Mouse (Mus musculus) brown adipose tissue, adult 24 weeks (tissue): ENCODE results near the gene Gm11992. TPM values are rescaled to one million over a fixed set of nuclear protein-coding genes. Genes with fewer than 3 reads are reported as not detected.

Experiments
- H3K27ac ChIP-seq: fragments of 200-500 bp; replicated peaks from 2 replicates; pipeline ENCODE4 v1.5.1; 2012; ENCODE audit warnings: low read depth, mild to moderate bottlenecking, low read length
- H3K4me1 ChIP-seq: fragments of 200-500 bp; 2 replicates; pipeline ENCODE4 v1.6.1; 2012; ENCODE audit warnings: low read length, mixed read lengths; ENCODE audit not compliant: control insufficient read depth, insufficient read depth, insufficient read length
- H3K4me3 ChIP-seq: fragments of 200-500 bp; 2 replicates; pipeline ENCODE4 v1.5.1; 2012; ENCODE audit warnings: low read depth, mild to moderate bottlenecking, low read length, moderate library complexity; ENCODE audit not compliant: insufficient read depth
- polyA plus RNA-seq: library from polyadenylated mRNA; stranded (reverse); fragments of >200 nt; gene quantifications from 2 replicates; pipeline ENCODE4 v1.2.4, GENCODE M21; 2012; ENCODE audit not compliant: missing spikeins, insufficient read depth, insufficient read length

Gene Gm11992
- 0.71 and 1.1 TPM in 2 replicates for polyA plus RNA-seq

DNA sequence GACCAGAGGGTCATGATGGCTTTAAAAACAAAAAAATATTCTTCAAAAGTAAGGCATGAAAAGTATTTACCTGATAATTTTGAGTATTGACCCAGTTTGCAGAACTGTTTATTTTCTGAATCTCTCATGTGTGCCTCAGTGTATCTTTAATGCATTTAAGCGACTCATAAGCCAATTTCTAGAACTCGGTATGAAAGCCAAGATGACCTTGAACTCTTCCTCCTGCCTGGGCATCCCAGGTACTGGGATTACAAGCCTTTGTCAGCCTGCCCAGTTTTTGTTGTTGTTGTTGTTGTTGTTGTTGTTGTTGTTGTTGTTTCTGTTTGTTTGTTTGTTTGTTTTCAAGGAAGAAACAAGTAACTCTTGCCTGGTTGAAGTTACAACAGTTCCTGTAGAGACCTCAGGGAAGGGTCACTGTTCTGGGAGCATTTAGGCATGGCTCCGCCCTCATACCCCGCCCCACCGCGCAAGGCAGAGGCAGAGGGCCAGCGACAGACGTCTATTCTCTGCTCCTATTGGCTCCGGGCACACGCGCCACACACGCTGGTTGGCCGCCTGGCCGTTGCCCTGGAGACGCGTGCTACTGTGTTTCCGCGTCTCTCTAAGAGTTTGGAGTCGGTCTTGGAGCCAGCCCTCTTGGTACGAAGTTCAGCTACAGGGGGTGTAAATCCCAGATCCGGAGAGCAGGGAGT is at the start of gene Gm11992:
Gene Gm11992 (plus strand): TSS at position 584 of the 692 bp plus-strand sequence.
- no peaks in the 10 kb centered on the region for H3K4me1 ChIP-seq
- no peak within 1 kb of the TSS for H3K27ac ChIP-seq
- H3K4me3 ChIP-seq = peak within 1 kb of the TSS; percentile 54

DNA sequence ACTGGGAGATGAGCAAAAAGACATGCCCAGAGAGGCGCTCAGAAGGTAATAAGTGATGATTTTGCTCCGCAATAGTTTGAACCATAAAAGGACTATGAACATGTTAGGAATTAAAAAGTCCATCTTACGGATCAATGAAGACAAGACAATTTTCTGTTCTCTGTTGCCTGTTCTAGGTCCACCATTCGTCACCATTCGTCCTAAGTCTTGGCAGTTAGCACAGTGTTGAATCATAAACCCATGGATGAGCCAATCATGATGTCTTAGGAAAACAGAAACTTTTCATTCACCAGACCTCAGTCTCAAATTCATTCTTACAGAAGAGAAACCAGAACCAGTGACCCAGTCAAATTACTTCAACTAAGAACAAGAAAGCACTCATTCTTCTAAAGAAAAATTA is 39.6 kb upstream of the Gm11992 start:
- no peaks in the 10 kb centered on the region for H3K4me1 ChIP-seq
- no peak overlapping the region for H3K4me3 ChIP-seq
- H3K27ac ChIP-seq = no peak overlapping the region

- no peaks in the 10 kb centered on the region for H3K4me1 ChIP-seq
- H3K4me3 ChIP-seq = peak overlapping the region; percentile 66
- 0 out of 2 replicates have a peak overlapping the region, but pooled peaks have one; percentile 46 for H3K27ac ChIP-seq
These were observed 38.0 kb upstream of the Gm11992 start for GRCm38 (mm10) chr11:9010416-9010815.

DNA sequence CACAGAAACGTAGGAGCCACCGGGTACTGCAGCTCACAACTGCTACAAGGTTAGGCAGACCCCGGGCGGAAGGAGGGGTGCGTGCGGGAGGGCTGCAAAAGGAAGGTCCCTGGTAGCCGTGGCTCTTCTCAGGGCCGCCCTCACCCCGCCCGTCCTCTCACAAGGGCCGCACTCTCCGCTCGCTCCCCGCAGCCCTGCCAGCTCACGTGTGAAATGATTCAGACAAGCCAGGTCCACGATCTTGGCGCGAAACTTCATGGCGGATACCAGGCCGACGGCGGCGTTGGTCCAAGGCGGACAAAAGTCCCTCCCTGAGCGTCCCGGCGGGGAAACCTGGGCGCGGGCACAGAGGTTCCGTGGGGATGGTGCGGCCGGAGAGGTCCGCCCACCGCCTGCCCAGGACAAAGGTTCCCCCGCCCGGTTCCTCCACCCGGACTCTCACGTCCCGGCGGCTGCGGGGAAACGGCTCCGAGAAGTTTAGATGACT is 37.5 kb upstream of the Gm11992 start, which contains the start of gene Hus1:
Gene Hus1 (minus strand): TSS at position 339 of the 487 bp plus-strand sequence.
- no peaks in the 10 kb centered on the region for H3K4me1 ChIP-seq
- H3K27ac ChIP-seq = peak within 1 kb of the TSS; percentile 46; the same call in 1 of the 2 replicates
- H3K4me3 ChIP-seq = peak within 1 kb of the TSS; percentile 66

DNA sequence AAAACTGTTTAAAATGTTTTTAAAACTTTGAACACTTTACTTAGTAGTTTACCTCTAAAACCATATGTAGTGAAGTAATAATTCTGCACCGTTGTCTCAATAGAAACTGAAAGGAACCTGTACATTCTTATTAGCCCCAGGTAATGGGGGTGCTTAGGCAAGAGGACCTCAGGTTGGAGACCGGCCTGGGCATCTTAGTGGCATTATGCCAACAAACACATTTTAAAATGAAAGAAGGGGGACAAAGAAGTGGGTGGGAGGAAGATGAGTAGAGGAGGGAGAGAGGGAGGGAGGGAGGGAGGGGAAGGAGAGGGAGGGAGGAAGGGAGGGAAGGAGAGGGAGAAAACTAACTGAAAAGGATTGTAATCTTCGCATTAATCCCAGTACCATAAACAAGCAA is 37.0 kb upstream of the Gm11992 start:
- Histone ChIP-seq H3K27ac (0 out of 2 replicates have a peak overlapping the region, but pooled peaks have one; percentile 12), H3K4me3 (peak overlapping the region; percentile 66)

DNA sequence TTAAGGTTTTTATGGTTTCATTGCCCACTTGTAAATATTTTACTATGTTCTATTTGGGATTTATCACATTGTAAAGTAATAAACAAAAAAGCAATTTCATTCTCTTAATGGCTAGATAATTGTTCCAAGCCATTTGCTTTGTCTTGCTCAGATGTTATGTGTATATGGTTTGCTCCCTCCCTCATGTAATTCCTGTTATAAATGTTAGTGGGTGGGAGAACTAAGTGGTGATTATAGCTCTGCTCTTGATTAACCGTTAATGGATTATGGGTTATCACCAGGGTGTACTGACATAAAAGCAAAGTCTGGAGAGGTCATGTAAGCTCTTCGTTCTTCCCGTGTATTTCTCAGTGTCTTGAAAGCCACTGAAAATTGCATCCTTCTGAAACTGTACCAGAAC is 33.7 kb upstream of the Gm11992 start:
- Histone ChIP-seq H3K27ac (no peak overlapping the region), H3K4me3 (no peak overlapping the region), H3K4me1 (no peaks in the 10 kb centered on the region)

More for the DNA sequence above, 37.0 kb upstream of the Gm11992 start:
- no peaks in the 10 kb centered on the region for H3K4me1 ChIP-seq

DNA sequence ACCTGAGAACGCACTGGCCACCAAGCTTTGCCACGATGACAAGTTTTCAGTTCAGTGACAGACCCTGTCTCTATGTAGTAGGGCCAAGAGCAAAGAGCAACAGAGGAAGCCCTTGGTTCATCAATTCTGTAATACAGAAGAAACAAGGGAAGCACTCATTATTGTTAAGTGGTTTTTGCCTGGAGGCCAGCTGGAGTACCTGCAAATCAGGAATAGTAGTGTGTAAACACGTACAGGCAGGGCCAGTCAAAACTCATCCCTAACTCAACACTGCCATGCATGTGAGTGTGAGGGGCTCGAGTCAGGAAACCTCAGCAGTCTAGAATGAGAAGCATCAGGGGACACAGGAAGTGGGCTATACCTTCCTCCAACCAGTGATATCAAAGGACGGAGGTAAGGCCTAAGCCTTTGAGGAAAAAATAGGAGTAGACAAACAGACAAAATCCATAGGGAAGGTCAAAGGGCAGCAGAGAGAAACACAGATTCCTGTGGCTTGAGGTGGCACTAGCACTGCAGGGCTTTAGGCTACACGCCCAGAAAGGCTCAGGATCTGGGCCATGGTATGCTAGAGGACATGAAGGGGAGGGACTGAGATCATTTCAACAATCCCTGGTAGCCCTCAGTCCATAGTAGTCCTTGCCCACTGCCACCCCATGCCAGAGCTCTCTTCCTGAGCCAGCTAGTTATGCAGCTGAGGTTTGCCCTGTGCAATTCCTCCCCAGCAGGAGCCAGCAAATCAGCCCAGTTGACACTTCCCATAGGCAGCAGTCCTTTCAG is 29.7 kb upstream of the Gm11992 start:
- H3K27ac ChIP-seq = no peak overlapping the region
- no peaks in the 10 kb centered on the region for H3K4me1 ChIP-seq

DNA sequence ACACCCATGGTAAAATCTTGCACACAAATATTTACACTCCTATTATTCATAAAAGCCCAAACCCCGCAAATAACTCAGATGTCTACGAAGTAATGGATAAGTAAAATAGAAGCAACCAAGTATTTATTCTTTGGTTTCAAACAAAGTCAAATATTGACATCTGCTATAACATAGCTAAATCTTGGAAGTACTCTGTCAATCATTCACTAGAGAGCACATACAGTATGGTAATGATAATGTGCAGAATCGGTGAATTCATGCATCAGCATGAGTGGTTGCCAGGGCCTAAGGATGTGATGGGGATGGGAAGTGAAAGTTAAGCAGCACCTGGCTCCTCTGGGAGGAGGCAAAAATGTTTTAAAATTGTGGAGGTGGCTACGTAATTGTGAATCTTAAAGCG is 28.2 kb upstream of the Gm11992 start:
- no peak overlapping the region for H3K4me3 ChIP-seq
- H3K27ac ChIP-seq = no peak overlapping the region
- H3K4me1 ChIP-seq = no peaks in the 10 kb centered on the region

More for the DNA sequence above, 29.7 kb upstream of the Gm11992 start:
- no peak overlapping the region for H3K4me3 ChIP-seq

- H3K27ac ChIP-seq = no peak overlapping the region
- H3K4me1 ChIP-seq = no peaks in the 10 kb centered on the region
- H3K4me3 ChIP-seq = no peak overlapping the region
These were observed 23.6 kb upstream of the Gm11992 start for GRCm38 (mm10) chr11:9024782-9025181.

- no peak overlapping the region for H3K27ac ChIP-seq
- no peaks in the 10 kb centered on the region for H3K4me1 ChIP-seq
- no peak overlapping the region for H3K4me3 ChIP-seq
These were observed 23.2 kb upstream of the Gm11992 start for GRCm38 (mm10) chr11:9025211-9025610.

DNA sequence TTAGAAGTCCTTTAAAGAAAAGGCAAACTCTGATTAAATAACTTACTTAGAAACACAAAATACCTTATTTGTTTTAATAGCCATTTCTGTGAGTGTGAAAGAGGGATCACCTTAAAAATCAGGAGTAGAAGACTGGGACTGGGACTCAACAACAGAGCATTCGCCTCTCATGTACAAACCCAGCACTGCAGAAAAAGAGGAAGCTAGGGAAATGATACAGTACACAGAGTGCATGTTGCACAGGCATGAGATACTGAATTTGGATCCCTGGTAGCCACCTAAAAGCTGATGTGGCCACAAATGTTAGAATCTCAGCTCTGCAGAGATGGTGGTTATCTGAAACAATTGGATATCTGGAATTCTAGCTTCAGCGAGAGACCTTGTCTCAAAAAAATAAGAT is 16.9 kb upstream of the Gm11992 start:
- Histone ChIP-seq H3K4me3 (no peak overlapping the region), H3K4me1 (no peaks in the 10 kb centered on the region), H3K27ac (no peak overlapping the region)

DNA sequence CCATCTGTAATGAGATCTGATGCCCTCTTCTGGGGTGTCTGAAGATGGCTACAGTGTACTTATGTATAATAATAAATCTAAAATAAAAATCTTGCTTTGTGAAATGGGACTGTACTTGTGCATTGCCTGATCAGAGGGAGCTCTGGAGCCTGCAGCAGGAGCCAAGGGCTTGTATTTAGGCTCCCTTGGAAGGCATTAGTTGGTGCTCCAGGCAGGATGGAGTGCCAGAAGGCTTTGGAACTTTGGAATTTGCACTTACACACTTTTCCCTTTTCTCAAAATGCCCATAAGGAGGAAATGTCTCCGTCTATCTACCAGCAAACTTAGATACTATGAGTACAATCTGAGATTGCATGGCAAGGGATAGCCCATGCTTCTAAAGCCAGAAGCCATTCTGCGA is 1.8 kb upstream of the Gm11992 start:
- no peak overlapping the region for H3K27ac ChIP-seq
- H3K4me1 ChIP-seq = no peaks in the 10 kb centered on the region
- H3K4me3 ChIP-seq = no peak overlapping the region

- Histone ChIP-seq H3K27ac (no peak overlapping the region), H3K4me1 (no peaks in the 10 kb centered on the region), H3K4me3 (no peak overlapping the region)
These were observed 1.4 kb upstream of the Gm11992 start for GRCm38 (mm10) chr11:9047044-9047443.

GRCm38 (mm10) chr11:9048703-9049060 is 288 bp downstream of the Gm11992 start, which contains the start of gene Sun3:
Gene Sun3, minus strand, starts transcription at chr11:9048991.
- no peak within 1 kb of the TSS for H3K27ac ChIP-seq
- H3K4me3 ChIP-seq = peak within 1 kb of the TSS; percentile 54
- no peaks in the 10 kb centered on the region for H3K4me1 ChIP-seq

GRCm38 (mm10) chr11:9050241-9050640 is 1.8 kb downstream of the Gm11992 start:
- no peak overlapping the region for H3K27ac ChIP-seq
- H3K4me1 ChIP-seq = no peaks in the 10 kb centered on the region
- H3K4me3 ChIP-seq = no peak overlapping the region
